Mouse (Mus musculus) CH12.LX (cell line): ENCODE measurements around the gene Rock2. TPM values are rescaled to one million over a fixed set of nuclear protein-coding genes. Genes with fewer than 3 reads are reported as not detected.

Experiments
- DNase-seq: peaks from one replicate; pipeline ENCODE4 v3.0.0-alpha.2; 2013; ENCODE audit errors: extremely low read depth
- H3K27ac ChIP-seq: 2 replicates; pipeline ENCODE4 v1.5.1; 2012; ENCODE audit warnings: low read depth, mild to moderate bottlenecking, control low read depth, moderate library complexity; ENCODE audit not compliant: insufficient read depth
- H3K27me3 ChIP-seq: replicated peaks from 2 replicates; pipeline ENCODE3; 2012; ENCODE audit warnings: inconsistent platforms
- H3K36me3 ChIP-seq, 2 experiments: replicated peaks in 1 of 2; 2 replicates each; pipeline versions ENCODE3 to v1.6.1; 2012; ENCODE audit warnings: inconsistent platforms in 1 of 2, low read length in 1 of 2, mild to moderate bottlenecking in 1 of 2, mixed read lengths in 1 of 2, moderate library complexity in 1 of 2; ENCODE audit not compliant: control insufficient read depth in 1 of 2, insufficient read depth in 1 of 2
- H3K4me1 ChIP-seq, 2 experiments: 2 replicates each; pipeline ENCODE4 v1.6.1; 2012; ENCODE audit warnings: inconsistent platforms in 1 of 2, moderate library complexity in 1 of 2; ENCODE audit not compliant: insufficient read depth in 2 of 2, control insufficient read depth in 1 of 2
- H3K4me2 ChIP-seq: 2 replicates; pipeline ENCODE4 v1.6.1; 2012; ENCODE audit warnings: low read depth, mild to moderate bottlenecking, control low read depth; ENCODE audit not compliant: poor library complexity, insufficient read depth, severe bottlenecking
- H3K4me3 ChIP-seq, 3 experiments: fragments of 150-350 bp in 1 of 3; sonication (generic) in 1 of 3; replicated peaks in 1 of 3; 2 replicates each; pipeline versions ENCODE3 to v1.5.1; 2011 to 2012; ENCODE audit warnings: low read depth in 2 of 3, low read length in 2 of 3, mild to moderate bottlenecking in 2 of 3, moderate library complexity in 2 of 3, control low read depth in 1 of 3, improper control_type of control experiment in 1 of 3, inconsistent platforms in 1 of 3, mixed read lengths in 1 of 3; ENCODE audit not compliant: poor library complexity in 1 of 3
- H3K79me2 ChIP-seq: replicated peaks from 2 replicates; pipeline ENCODE4 v1.6.1; 2012; ENCODE audit warnings: mild to moderate bottlenecking, moderate library complexity; ENCODE audit not compliant: control insufficient read depth, poor library complexity, insufficient read depth, severe bottlenecking; ENCODE audit errors: extremely low read depth
- H3K9ac ChIP-seq: 2 replicates; pipeline ENCODE4 v1.6.1; 2012; ENCODE audit warnings: low read depth, mild to moderate bottlenecking, control low read depth, moderate library complexity; ENCODE audit not compliant: insufficient read depth
- H3K9me3 ChIP-seq: replicated peaks from 2 replicates; pipeline ENCODE3; 2012; ENCODE audit warnings: low read length, inconsistent platforms, mixed read lengths
- BHLHE40 ChIP-seq: IDR thresholded peaks from 2 replicates; pipeline ENCODE4 v1.6.1; 2011; ENCODE audit warnings: mild to moderate bottlenecking, low read depth, low read length, improper control_type of control experiment
- CHD1 ChIP-seq: IDR thresholded peaks from 2 replicates; pipeline ENCODE4 v1.6.1; 2012; ENCODE audit warnings: low read depth, low read length, improper control_type of control experiment, inconsistent platforms
- CHD2 ChIP-seq: IDR thresholded peaks from 2 replicates; pipeline ENCODE4 v1.6.1; 2011; ENCODE audit warnings: low read length, improper control_type of control experiment
- CTCF ChIP-seq, 2 experiments: IDR thresholded peaks in 1 of 2; conservative IDR thresholded peaks in 1 of 2; 2 replicates each; pipeline ENCODE4 v1.5.1; 2011 to 2012; ENCODE audit warnings: low read depth in 2 of 2, low read length in 2 of 2, improper control_type of control experiment in 1 of 2, inconsistent platforms in 1 of 2, mild to moderate bottlenecking in 1 of 2, moderate library complexity in 1 of 2
- ELF1 ChIP-seq: IDR thresholded peaks from 2 replicates; pipeline ENCODE4 v1.6.1; 2014; ENCODE audit warnings: low read depth, mild to moderate bottlenecking, inconsistent platforms, low read length, improper control_type of control experiment
- EP300 ChIP-seq: IDR thresholded peaks from 2 replicates; pipeline ENCODE4 v1.6.1; 2011; ENCODE audit warnings: low read length, improper control_type of control experiment
- ETS1 ChIP-seq: conservative IDR thresholded peaks from 2 replicates; pipeline ENCODE4 v1.6.1; 2012; ENCODE audit warnings: low read depth, mild to moderate bottlenecking, inconsistent platforms, low read length, improper control_type of control experiment, moderate library complexity
- GABPA ChIP-seq: IDR thresholded peaks from 2 replicates; pipeline ENCODE4 v1.6.1; 2012; ENCODE audit warnings: low read depth, low read length, improper control_type of control experiment, inconsistent platforms; ENCODE audit not compliant: insufficient replicate concordance
- HCFC1 ChIP-seq: IDR thresholded peaks from 2 replicates; pipeline ENCODE4 v1.6.1; 2012; ENCODE audit warnings: low read depth, mild to moderate bottlenecking, inconsistent platforms, low read length, improper control_type of control experiment
- IRF4 ChIP-seq: IDR thresholded peaks from 2 replicates; pipeline ENCODE4 v1.6.1; 2014; ENCODE audit warnings: low read depth, mild to moderate bottlenecking, inconsistent platforms, low read length, improper control_type of control experiment
- JUN ChIP-seq: IDR thresholded peaks from 2 replicates; pipeline ENCODE4 v1.6.1; 2011; ENCODE audit warnings: low read depth, mild to moderate bottlenecking, low read length, improper control_type of control experiment, moderate library complexity; ENCODE audit not compliant: insufficient read depth
- MAFK ChIP-seq: IDR thresholded peaks from 2 replicates; pipeline ENCODE4 v1.6.1; 2011; ENCODE audit warnings: low read length, improper control_type of control experiment; ENCODE audit not compliant: insufficient replicate concordance
- MAX ChIP-seq: IDR thresholded peaks from 2 replicates; pipeline ENCODE4 v1.6.1; 2011; ENCODE audit warnings: low read length, improper control_type of control experiment
- MAZ ChIP-seq: IDR thresholded peaks from 2 replicates; pipeline ENCODE4 v1.6.1; 2012; ENCODE audit warnings: low read depth, mild to moderate bottlenecking, inconsistent platforms, low read length, improper control_type of control experiment, moderate library complexity
- MEF2A ChIP-seq: IDR thresholded peaks from 2 replicates; pipeline ENCODE4 v1.6.1; 2014; ENCODE audit warnings: low read depth, mild to moderate bottlenecking, inconsistent platforms, low read length, improper control_type of control experiment, borderline replicate concordance
- MXI1 ChIP-seq: IDR thresholded peaks from 2 replicates; pipeline ENCODE4 v1.6.1; 2011; ENCODE audit warnings: mild to moderate bottlenecking, low read depth, low read length, improper control_type of control experiment
- MYC ChIP-seq: IDR thresholded peaks from 2 replicates; pipeline ENCODE4 v1.6.1; 2011; ENCODE audit warnings: low read depth, mild to moderate bottlenecking, improper control_type of control experiment, low read length
- NRF1 ChIP-seq: IDR thresholded peaks from 2 replicates; pipeline ENCODE4 v1.6.1; 2014; ENCODE audit warnings: low read depth, mild to moderate bottlenecking, inconsistent platforms, low read length, improper control_type of control experiment, moderate library complexity
- PAX5 ChIP-seq: IDR thresholded peaks from 2 replicates; pipeline ENCODE4 v1.6.1; 2012; ENCODE audit warnings: low read length, inconsistent platforms, mixed read lengths
- POLR2AphosphoS2 ChIP-seq: IDR thresholded peaks from 2 replicates; pipeline ENCODE4 v1.6.1; 2011; ENCODE audit warnings: low read depth, low read length, improper control_type of control experiment
- SIN3A ChIP-seq: IDR thresholded peaks from 2 replicates; pipeline ENCODE4 v1.6.1; 2012; ENCODE audit warnings: low read length, improper control_type of control experiment, inconsistent platforms
- TBP ChIP-seq: conservative IDR thresholded peaks from 2 replicates; pipeline ENCODE4 v1.6.1; 2011; ENCODE audit warnings: low read depth, low read length, improper control_type of control experiment
- TCF12 ChIP-seq: IDR thresholded peaks from 2 replicates; pipeline ENCODE4 v1.6.1; 2014; ENCODE audit warnings: low read depth, mild to moderate bottlenecking, inconsistent platforms, low read length, improper control_type of control experiment
- USF1 ChIP-seq: IDR thresholded peaks from 2 replicates; pipeline ENCODE4 v1.6.1; 2014; ENCODE audit warnings: low read depth, mild to moderate bottlenecking, inconsistent platforms, low read length, improper control_type of control experiment
- USF2 ChIP-seq: conservative IDR thresholded peaks from 2 replicates; pipeline ENCODE4 v1.6.1; 2011; ENCODE audit warnings: low read depth, low read length, improper control_type of control experiment
- ZC3H11A ChIP-seq: IDR thresholded peaks from 2 replicates; pipeline ENCODE4 v1.6.1; 2012; ENCODE audit warnings: low read depth, mild to moderate bottlenecking, inconsistent platforms, low read length, improper control_type of control experiment
- ZKSCAN1 ChIP-seq: IDR thresholded peaks from 2 replicates; pipeline ENCODE4 v1.6.1; 2012; ENCODE audit warnings: low read depth, inconsistent platforms, low read length, improper control_type of control experiment, borderline replicate concordance
- ZNF384 ChIP-seq: IDR thresholded peaks from 2 replicates; pipeline ENCODE4 v1.6.1; 2012; ENCODE audit warnings: low read depth, low read length, improper control_type of control experiment, inconsistent platforms
- dilution Hi-C: fragments of 300-500 bp; cut with MboI; formaldehyde crosslinking; loops from 2 replicates; pipeline ENCODE4 v1.14.3; 2020; ENCODE audit warnings: low sequenced_read_pairs; ENCODE audit not compliant: extremely low pct_unique_long_range_greater_than_20kb, extremely low pct_ligation_motif_present
- in situ Hi-C: fragments of 300-500 bp; cut with MboI; formaldehyde crosslinking; loops from 3 replicates; pipeline ENCODE4 v1.14.3; 2019; ENCODE audit warnings: low sequenced_read_pairs, low pct_ligation_motif_present, low pct_unique_long_range_greater_than_20kb, mixed read lengths
- polyA plus RNA-seq: library from polyadenylated mRNA; unstranded; fragments of >175 nt; gene quantifications from 2 replicates; pipeline ENCODE4 v1.2.1, GENCODE M21; 2012; ENCODE audit warnings: low read depth; ENCODE audit not compliant: insufficient read length
- total RNA-seq, 2 experiments: library from RNA; depleted of rRNA; stranded (reverse); fragments of 300-350 nt in 1 of 2; fragments of >200 nt in 1 of 2; gene quantifications; 2 replicates each; pipeline ENCODE4 v1.2.3; 2012 to 2014

Gene Rock2
- total and polyA plus RNA-seq, 3 experiments = 39.1 to 49.9 (median 40.3) TPM

DNA sequence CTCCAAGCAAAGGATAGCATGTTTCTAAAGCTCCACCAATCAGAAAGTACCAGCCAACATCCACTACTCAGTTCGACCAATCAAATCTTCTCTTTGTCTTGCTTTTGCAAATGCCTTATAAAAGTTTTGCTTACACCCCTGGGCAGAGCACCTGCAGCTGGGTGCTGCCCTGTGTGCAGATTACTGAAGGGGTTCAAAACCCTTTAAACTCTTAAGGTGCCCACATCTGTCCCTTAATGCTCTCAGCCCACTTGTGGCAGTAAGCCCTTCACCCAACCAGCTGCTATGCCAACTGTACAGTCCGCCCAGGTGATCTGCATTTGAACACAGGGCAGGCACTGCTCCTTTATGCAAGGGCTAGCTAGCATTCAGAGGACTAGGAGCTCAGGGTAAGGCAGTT is 34.9 kb upstream of the Rock2 start:
- no peaks in the 10 kb centered on the region for H3K36me3 ChIP-seq
- peaks cover 2% of the 10 kb centered on the region for H3K9me3 ChIP-seq
- no peak for DNase-seq
- H3K9ac ChIP-seq = no peak overlapping the region
- TF ChIP-seq JUN (no peak), USF1 (no peak), MXI1 (no peak), ETS1 (no peak), EP300 (no peak), PAX5 (no peak), POLR2AphosphoS2 (no peak), CHD2 (no peak), ZNF384 (no peak), CTCF (conservative IDR thresholded peaks at IDR 0.05 in 1 of 2, IDR thresholded peaks at IDR 0.05 in 1 of 2; ENCODE audit: low read depth in 2 of 2, low read length in 2 of 2) (no peak), MEF2A (no peak), NRF1 (no peak), IRF4 (no peak), CHD1 (no peak), GABPA (no peak), SIN3A (no peak), MAFK (no peak), ELF1 (no peak), HCFC1 (no peak), MYC (no peak)
- H3K79me2 ChIP-seq = no peaks in the 10 kb centered on the region
- no peak overlapping the region for H3K27ac ChIP-seq
- in situ Hi-C loops = no loop called here
- H3K4me1 ChIP-seq = peaks cover 22 to 74% of the 10 kb centered on the region in 2 experiments
- no peak overlapping the region for H3K4me3 ChIP-seq
- dilution Hi-C loops = no loop called here
- no peak overlapping the region for H3K4me2 ChIP-seq
- no peaks in the 10 kb centered on the region for H3K27me3 ChIP-seq

GRCm38 (mm10) chr12:16860533-16860932 is 34.2 kb upstream of the Rock2 start:
- no peak overlapping the region for H3K4me2 ChIP-seq
- no peak overlapping the region for H3K4me3 ChIP-seq
- no peak for TF ChIP-seq ZNF384
- no peak for TF ChIP-seq BHLHE40
- TF ChIP-seq CHD1 = no peak
- no peak for TF ChIP-seq CHD2
- no peak for TF ChIP-seq USF2
- TF ChIP-seq MAZ = no peak
- TF ChIP-seq GABPA = no peak
- TF ChIP-seq TCF12 = no peak
- TF ChIP-seq MEF2A = no peak
- TF ChIP-seq ZC3H11A = no peak
- TF ChIP-seq MAX = no peak
- TF ChIP-seq ZKSCAN1 = no peak
- no peak for TF ChIP-seq MXI1
- TF ChIP-seq SIN3A = no peak
- no peak for TF ChIP-seq USF1
- no peak for TF ChIP-seq MYC
- TF ChIP-seq IRF4 = no peak
- no peak for TF ChIP-seq TBP
- no peak for TF ChIP-seq JUN
- no peak for TF ChIP-seq MAFK
- H3K4me1 ChIP-seq = peaks cover 22 to 73% of the 10 kb centered on the region in 2 experiments
- no peak overlapping the region for H3K27ac ChIP-seq
- peaks cover 2% of the 10 kb centered on the region for H3K9me3 ChIP-seq
- no peaks in the 10 kb centered on the region for H3K36me3 ChIP-seq
- no peak for DNase-seq
- H3K79me2 ChIP-seq = no peaks in the 10 kb centered on the region
- dilution Hi-C loops = no loop called here
- H3K27me3 ChIP-seq = no peaks in the 10 kb centered on the region
- in situ Hi-C loops = no loop called here
- no peak overlapping the region for H3K9ac ChIP-seq
